Mouse (Mus musculus) hindbrain, embryonic 12.5 days (tissue): Measurements from ENCODE around the gene Ggt5. TPM values are rescaled to one million over a fixed set of nuclear protein-coding genes. Genes with fewer than 3 reads are reported as not detected.

Source experiments
- ATAC-seq: fragments of 200-750 bp; cut with Nextera tagmentation; 2 replicates; pipeline ENCODE4 v1.8.0; 2017; ENCODE audit warnings: moderate TSS enrichment; ENCODE audit not compliant: low FRiP score
- H3K27ac ChIP-seq: fragments of 300-500 bp; sonication (generic); 2 replicates; pipeline ENCODE4 v1.5.1; 2016; ENCODE audit warnings: mild to moderate bottlenecking
- H3K27me3 ChIP-seq: fragments of 300-500 bp; sonication (generic); 2 replicates; pipeline ENCODE4 v1.6.1; 2016; ENCODE audit warnings: mild to moderate bottlenecking
- H3K36me3 ChIP-seq: fragments of 300-500 bp; sonication (generic); 2 replicates; pipeline ENCODE4 v1.6.1; 2016; ENCODE audit warnings: mild to moderate bottlenecking
- H3K4me1 ChIP-seq: fragments of 300-500 bp; sonication (generic); 2 replicates; pipeline ENCODE4 v1.6.1; 2016
- H3K4me2 ChIP-seq: fragments of 300-500 bp; sonication (generic); replicated peaks from 2 replicates; pipeline ENCODE4 v1.6.1; 2016; ENCODE audit warnings: mild to moderate bottlenecking
- H3K4me3 ChIP-seq: fragments of 300-500 bp; sonication (generic); 2 replicates; pipeline ENCODE4 v1.5.1; 2016; ENCODE audit warnings: mild to moderate bottlenecking
- H3K9ac ChIP-seq: fragments of 300-500 bp; sonication (generic); 2 replicates; pipeline ENCODE4 v1.6.1; 2016; ENCODE audit warnings: mild to moderate bottlenecking, moderate library complexity
- H3K9me3 ChIP-seq: fragments of 300-500 bp; sonication (generic); replicated peaks from 2 replicates; pipeline ENCODE4 v1.6.1; 2016; ENCODE audit warnings: mild to moderate bottlenecking
- WGBS: fragments of 180-500 bp; shearing (Covaris S2); methylation state at CpG from one replicate; pipeline ENCODE4 v1.1.7; 2016; 5-methylcytosine and 5-hydroxymethylcytosine counted together
- polyA plus RNA-seq: library from polyadenylated mRNA; unstranded; fragments of >200 nt; fragmentation: Nextera tagmentation; extraction: Ambion mirVana; gene quantifications from 2 replicates; pipeline ENCODE4 v1.2.1, GENCODE M21; 2016

The Ggt5 gene
- 1.1 and 2.1 TPM in 2 replicates for polyA plus RNA-seq

DNA sequence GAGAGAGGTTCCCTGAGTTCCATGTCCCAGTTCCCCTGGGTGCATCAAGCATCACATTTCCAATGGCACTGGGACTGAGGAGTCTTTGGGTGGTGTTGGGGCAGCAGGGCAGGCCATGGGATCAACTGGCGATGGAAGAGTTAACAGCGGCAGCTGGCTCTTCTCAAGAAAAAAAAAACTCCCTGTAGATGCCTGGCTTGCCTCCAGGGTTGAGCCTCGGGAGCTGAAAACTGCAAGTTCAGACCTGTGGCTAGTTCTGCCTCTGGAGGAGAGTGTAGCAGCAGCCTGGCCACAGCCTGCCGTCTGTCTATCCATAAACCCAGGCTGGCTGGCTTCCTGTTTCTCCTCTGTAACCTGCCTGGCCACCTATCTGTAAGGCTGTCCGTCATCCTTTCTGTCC, at the start of gene Ggt5:
Gene Ggt5, plus strand, starts transcription at position 212 of the 400 bp plus-strand sequence.
- Histone ChIP-seq H3K4me2 (no peak within 1 kb of the TSS), H3K36me3 (no peaks in the 10 kb centered on the region), H3K27me3 (peaks cover 17% of the 10 kb centered on the region), H3K4me1 (peaks cover 11% of the 10 kb centered on the region), H3K9ac (0 out of 2 replicates have a peak within 1 kb of the TSS, but pooled peaks have one; percentile 13), H3K9me3 (no peaks in the 10 kb centered on the region), H3K4me3 (peak within 1 kb of the TSS; percentile 2; the same call in 1 of the 2 replicates), H3K27ac (peak within 1 kb of the TSS; percentile 55)
- ATAC-seq, result no peak
- WGBS, result 39% methylated on average over 5 of the region's 5 CpGs

DNA sequence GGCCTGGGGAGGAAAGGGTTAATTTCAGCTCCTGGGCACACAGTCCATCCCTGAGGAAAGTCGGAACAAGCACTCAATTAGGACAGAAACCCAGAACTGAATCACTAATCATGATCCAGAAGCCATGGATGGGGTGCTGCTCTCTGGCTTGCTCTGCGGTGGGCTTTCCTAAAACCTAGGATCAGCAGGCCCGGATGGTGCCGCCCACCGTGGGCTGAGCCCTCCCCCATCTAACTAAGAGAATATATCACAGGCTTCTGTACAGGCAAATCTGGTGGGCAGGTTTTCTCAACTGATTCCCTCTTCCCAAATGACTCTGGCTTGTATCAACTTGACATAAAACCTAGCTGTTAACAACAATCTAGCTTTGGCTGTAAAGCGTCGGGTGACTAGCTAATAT, 41.2 kb upstream of the Ggt5 start:
- Histone ChIP-seq H3K9ac (no peak overlapping the region), H3K27ac (no peak overlapping the region), H3K36me3 (0 out of 2 replicates have a peak, but pooled peaks cover under 1% of the 10 kb centered on the region), H3K9me3 (peaks cover 9% of the 10 kb centered on the region; the same call in 1 of the 2 replicates), H3K4me1 (no peaks in the 10 kb centered on the region), H3K4me2 (no peak overlapping the region), H3K4me3 (no peak overlapping the region), H3K27me3 (no peaks in the 10 kb centered on the region)
- 75% methylated on average over 7 of the region's 7 CpGs for WGBS
- no peak for ATAC-seq

- H3K4me2 ChIP-seq, result no peak overlapping the region
- no peak overlapping the region for H3K9ac ChIP-seq
- no peaks in the 10 kb centered on the region for H3K27me3 ChIP-seq
- H3K27ac ChIP-seq, result no peak overlapping the region
- H3K36me3 ChIP-seq, result peaks cover 7% of the 10 kb centered on the region
- H3K4me1 ChIP-seq, result no peaks in the 10 kb centered on the region
- WGBS, result 69% methylated on average over 14 of the region's 14 CpGs
- no peak overlapping the region for H3K4me3 ChIP-seq
- H3K9me3 ChIP-seq, result peaks cover 9% of the 10 kb centered on the region; the same call in 1 of the 2 replicates
- no peak for ATAC-seq
These were observed 40.7 kb upstream of the Ggt5 start for GRCm38 (mm10) chr10:75548486-75548885.

DNA sequence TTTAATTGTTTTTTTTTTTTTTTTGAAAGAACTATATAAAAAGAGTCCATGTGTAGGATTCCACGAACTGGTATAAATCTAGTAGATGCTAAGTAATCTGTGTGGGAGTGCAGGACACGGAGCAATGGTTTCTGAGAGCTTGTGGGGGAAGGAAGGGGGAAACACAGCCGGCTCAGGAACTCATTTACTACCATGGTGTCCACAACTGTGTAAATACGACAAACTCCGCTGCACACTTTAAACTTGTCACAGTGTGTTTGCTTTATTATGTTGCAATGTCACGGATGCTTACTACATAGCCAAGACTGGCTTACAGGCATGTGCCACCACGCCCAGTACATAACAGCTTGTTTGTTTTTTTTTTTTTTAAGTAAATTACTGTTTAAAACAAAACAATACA, 39.3 kb upstream of the Ggt5 start:
- no peak for ATAC-seq
- Histone ChIP-seq H3K4me1 (no peaks in the 10 kb centered on the region), H3K4me2 (no peak overlapping the region), H3K36me3 (peaks cover 15% of the 10 kb centered on the region), H3K4me3 (no peak overlapping the region), H3K9ac (no peak overlapping the region), H3K9me3 (peaks cover 9% of the 10 kb centered on the region; the same call in 1 of the 2 replicates), H3K27ac (no peak overlapping the region), H3K27me3 (no peaks in the 10 kb centered on the region)
- WGBS, result 77% methylated on average over 7 of the region's 7 CpGs

GRCm38 (mm10) chr10:75551175-75551574, 38.0 kb upstream of the Ggt5 start:
- peaks cover 15% of the 10 kb centered on the region for H3K36me3 ChIP-seq
- no peak for ATAC-seq
- H3K9me3 ChIP-seq, result no peaks in the 10 kb centered on the region
- no peak overlapping the region for H3K27ac ChIP-seq
- WGBS, result 47% methylated on average over 12 of the region's 12 CpGs
- H3K27me3 ChIP-seq, result no peaks in the 10 kb centered on the region
- no peak overlapping the region for H3K4me2 ChIP-seq
- no peak overlapping the region for H3K9ac ChIP-seq
- peaks cover 7% of the 10 kb centered on the region for H3K4me1 ChIP-seq
- no peak overlapping the region for H3K4me3 ChIP-seq

DNA sequence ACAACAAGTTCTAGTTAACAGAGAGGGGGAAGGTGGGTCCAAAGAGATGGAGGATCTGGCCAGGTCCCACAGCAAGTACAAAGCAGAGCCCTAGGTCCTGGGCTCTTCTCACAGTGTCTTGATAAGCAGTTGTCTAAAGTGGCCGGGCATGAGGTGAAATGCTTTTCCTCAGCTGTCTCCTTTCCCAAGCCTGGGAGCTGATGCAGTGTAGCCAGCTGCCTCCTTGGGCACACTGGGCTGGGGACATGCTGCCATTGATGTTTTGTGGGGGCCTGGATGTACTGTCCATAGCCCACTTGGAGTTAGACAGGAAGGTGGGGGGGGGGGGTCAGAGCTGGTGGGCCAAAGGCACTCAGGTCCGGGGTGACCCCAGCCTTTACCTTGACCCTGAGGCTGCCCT, 37.0 kb upstream of the Ggt5 start:
- Histone ChIP-seq H3K36me3 (peaks cover 15% of the 10 kb centered on the region), H3K4me1 (peaks cover 16% of the 10 kb centered on the region), H3K27ac (no peak overlapping the region), H3K4me3 (no peak overlapping the region), H3K27me3 (no peaks in the 10 kb centered on the region), H3K9me3 (no peaks in the 10 kb centered on the region), H3K4me2 (no peak overlapping the region), H3K9ac (no peak overlapping the region)
- ATAC-seq, result no peak
- 85% methylated on average over 2 of the region's 2 CpGs for WGBS

DNA sequence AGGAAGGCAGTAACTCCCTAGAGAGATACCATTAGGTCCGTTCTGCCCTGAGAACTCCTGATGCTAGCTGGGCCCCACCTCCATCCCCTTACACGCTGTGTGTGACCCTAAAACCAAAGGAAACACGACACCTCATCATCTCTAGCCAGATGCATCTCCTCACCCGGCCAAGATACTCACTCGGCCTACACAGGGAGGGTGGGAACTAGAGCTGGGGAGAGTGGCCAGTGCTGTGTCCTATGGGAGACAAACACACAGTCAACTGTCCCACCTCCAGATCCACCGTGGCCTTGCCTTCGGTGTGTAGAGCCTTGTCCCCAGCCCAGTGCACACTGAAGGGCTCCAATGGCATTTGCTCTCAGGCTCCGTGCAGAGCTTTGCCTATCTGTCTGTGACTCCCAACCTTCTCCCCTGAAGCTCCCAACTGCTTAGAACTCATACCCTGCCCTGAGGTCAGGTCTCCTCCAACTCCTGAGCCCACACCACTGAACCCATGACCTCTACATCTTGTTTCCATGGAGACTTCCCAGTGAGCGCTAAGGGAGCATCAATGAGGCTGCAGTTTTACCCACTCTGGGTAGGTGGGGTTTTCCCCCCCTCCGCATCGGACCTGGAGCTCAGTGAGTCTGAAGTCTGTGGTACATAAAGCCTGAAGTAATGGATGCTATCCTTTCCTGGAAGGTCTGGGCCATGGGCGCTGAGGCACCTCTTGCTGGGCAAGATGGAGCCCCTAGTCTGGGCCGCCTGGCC, 36.3 kb upstream of the Ggt5 start:
- no peak for ATAC-seq
- H3K36me3 ChIP-seq, result peaks cover 15% of the 10 kb centered on the region
- 71% methylated on average over 13 of the region's 13 CpGs for WGBS
- H3K4me1 ChIP-seq, result peaks cover 24% of the 10 kb centered on the region
- no peak overlapping the region for H3K27ac ChIP-seq
- H3K4me2 ChIP-seq, result no peak overlapping the region
- peaks cover under 1% of the 10 kb centered on the region; the same call in 1 of the 2 replicates for H3K27me3 ChIP-seq
- no peak overlapping the region for H3K9ac ChIP-seq
- no peak overlapping the region for H3K4me3 ChIP-seq
- no peaks in the 10 kb centered on the region for H3K9me3 ChIP-seq

DNA sequence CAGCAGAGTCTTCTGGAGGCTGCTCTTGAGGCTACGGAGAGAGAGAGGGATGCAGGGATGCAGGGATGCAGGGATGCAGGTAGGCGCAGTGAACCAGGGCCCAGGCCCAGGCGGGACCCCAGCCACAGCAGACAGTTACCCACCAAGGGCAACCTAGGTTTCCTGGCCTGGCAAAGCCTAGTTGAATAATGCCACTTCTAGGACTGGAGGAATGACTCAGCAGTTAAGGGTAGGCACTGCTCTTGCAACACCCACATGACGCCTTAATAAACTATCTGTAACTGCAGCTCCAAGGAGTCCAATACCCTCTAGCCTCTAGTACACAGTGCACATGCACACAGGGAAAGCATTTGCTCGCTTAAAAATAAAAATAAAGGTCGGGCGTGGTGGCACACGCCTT, 35.0 kb upstream of the Ggt5 start:
- H3K27me3 ChIP-seq, result peaks cover 4% of the 10 kb centered on the region; the same call in 1 of the 2 replicates
- H3K4me1 ChIP-seq, result peaks cover 33% of the 10 kb centered on the region
- no peak overlapping the region for H3K9ac ChIP-seq
- H3K4me3 ChIP-seq, result no peak overlapping the region
- peaks cover 15% of the 10 kb centered on the region for H3K36me3 ChIP-seq
- ATAC-seq, result no peak
- H3K4me2 ChIP-seq, result no peak overlapping the region
- H3K27ac ChIP-seq, result no peak overlapping the region
- H3K9me3 ChIP-seq, result no peaks in the 10 kb centered on the region
- 92% methylated on average over 8 of the region's 8 CpGs for WGBS

DNA sequence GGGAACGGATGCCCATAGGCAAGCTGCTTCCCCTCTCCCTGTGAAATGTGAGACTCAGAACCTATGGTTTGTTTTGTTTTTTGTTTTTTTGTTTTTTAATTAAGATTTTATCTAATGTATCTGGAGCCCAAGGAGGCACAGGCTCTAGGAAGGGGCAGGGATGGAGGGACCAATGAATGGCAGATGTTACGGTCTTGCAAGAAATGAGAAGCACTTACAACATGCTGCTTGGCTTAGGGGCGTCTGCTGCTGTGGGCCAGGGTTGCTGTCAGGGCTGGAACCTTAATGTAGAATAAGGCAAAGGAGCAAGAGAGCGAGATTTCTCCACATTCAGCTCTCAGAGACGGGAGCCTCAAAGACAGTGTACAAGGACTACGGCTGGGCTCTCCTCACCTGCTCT, 33.6 kb upstream of the Ggt5 start:
- H3K27ac ChIP-seq, result peak overlapping the region; percentile 75

DNA sequence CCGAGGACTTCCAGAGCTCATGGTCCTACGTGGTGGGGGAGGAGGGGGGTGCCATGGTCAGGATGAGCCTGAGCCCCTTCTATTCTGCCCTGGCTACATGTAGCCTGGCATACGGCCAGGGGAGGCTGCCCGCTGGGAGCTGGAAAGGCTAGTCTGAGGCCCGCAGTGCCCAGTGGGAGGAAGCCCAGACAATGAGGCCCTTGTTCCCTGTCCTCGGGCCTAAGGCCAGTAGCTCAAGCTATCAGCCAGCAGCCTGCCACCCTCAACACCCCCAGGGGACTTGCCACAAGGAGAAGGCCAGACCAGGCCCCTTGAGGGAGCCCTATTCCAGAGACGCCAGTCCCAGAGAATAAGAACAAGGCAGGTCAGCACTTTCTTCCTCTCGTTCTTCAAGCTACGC, 33.1 kb upstream of the Ggt5 start:
- WGBS, result 19% methylated on average over 9 of the region's 9 CpGs
- H3K9ac ChIP-seq, result no peak overlapping the region
- peak overlapping the region; percentile 8; the same call in 1 of the 2 replicates for H3K4me2 ChIP-seq
- H3K4me3 ChIP-seq, result no peak overlapping the region
- peaks cover 12% of the 10 kb centered on the region for H3K27me3 ChIP-seq
- peaks cover 50% of the 10 kb centered on the region for H3K4me1 ChIP-seq
- H3K27ac ChIP-seq, result peak overlapping the region; percentile 75
- ATAC-seq, result peak; percentile 63
- no peaks in the 10 kb centered on the region for H3K9me3 ChIP-seq
- peaks cover 15% of the 10 kb centered on the region for H3K36me3 ChIP-seq

More for the DNA sequence above, 33.6 kb upstream of the Ggt5 start:
- peaks cover 46% of the 10 kb centered on the region for H3K4me1 ChIP-seq
- peaks cover 15% of the 10 kb centered on the region for H3K36me3 ChIP-seq
- H3K9ac ChIP-seq, result no peak overlapping the region
- H3K9me3 ChIP-seq, result no peaks in the 10 kb centered on the region
- ATAC-seq, result no peak
- 77% methylated on average over 6 of the region's 6 CpGs for WGBS
- peaks cover 7% of the 10 kb centered on the region for H3K27me3 ChIP-seq
- H3K4me3 ChIP-seq, result no peak overlapping the region
- 0 out of 2 replicates have a peak overlapping the region, but pooled peaks have one; percentile 8 for H3K4me2 ChIP-seq

DNA sequence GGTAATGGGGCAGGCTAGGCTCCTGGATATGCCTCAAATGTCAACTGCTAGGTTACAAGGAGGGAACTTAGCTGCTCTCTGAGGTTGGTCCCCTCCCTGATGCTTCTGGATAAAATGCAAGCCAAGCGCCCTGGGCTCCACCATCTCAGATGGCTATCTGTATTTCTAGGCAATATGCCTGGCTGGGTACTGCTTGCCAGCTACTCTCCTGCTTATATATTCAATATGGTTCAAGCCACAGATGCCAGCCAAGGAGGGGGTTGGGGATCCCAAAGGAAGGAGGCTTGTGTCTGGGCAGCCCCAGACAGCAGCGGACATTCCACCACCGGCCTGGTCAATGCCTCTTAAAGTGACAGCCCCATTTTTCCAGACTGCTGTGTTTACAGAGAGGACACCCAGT, 30.6 kb upstream of the Ggt5 start:
- peaks cover 8% of the 10 kb centered on the region for H3K36me3 ChIP-seq
- peak overlapping the region; percentile 91 for H3K9ac ChIP-seq
- peak overlapping the region; percentile 63 for H3K4me3 ChIP-seq
- H3K27ac ChIP-seq, result peak overlapping the region; percentile 92
- WGBS, result 17% methylated on average over 3 of the region's 3 CpGs
- H3K27me3 ChIP-seq, result peaks cover 22% of the 10 kb centered on the region
- peaks cover 52% of the 10 kb centered on the region for H3K4me1 ChIP-seq
- peak overlapping the region; percentile 95 for H3K4me2 ChIP-seq
- no peaks in the 10 kb centered on the region for H3K9me3 ChIP-seq
- ATAC-seq, result no peak

- WGBS, result 3% methylated on average over 14 of the region's 14 CpGs
- peak overlapping the region; percentile 92 for H3K27ac ChIP-seq
- H3K36me3 ChIP-seq, result peaks cover 1% of the 10 kb centered on the region
- peaks cover 22% of the 10 kb centered on the region for H3K27me3 ChIP-seq
- H3K4me2 ChIP-seq, result peak overlapping the region; percentile 95
- no peaks in the 10 kb centered on the region for H3K9me3 ChIP-seq
- peak overlapping the region; percentile 91 for H3K9ac ChIP-seq
- peaks cover 52% of the 10 kb centered on the region for H3K4me1 ChIP-seq
- peak overlapping the region; percentile 63 for H3K4me3 ChIP-seq
- 0 out of 2 replicates have a peak, but pooled peaks have one; percentile 4 for ATAC-seq
These were observed 30.0 kb upstream of the Ggt5 start for GRCm38 (mm10) chr10:75559041-75559675.
